ENCODE assay signal across 9 mouse cellular contexts in genomic region chr15:12380548-12380947, GRCm38 (mm10). TPM values are rescaled to one million over a fixed set of nuclear protein-coding genes. Genes with fewer than 3 reads are reported as not detected.
DNase-seq lines count a peak whose midpoint lies in the region; ATAC-seq and TF ChIP-seq lines count a peak whose summit lies in the region.
"Had no signal": no experiment of that assay in that cellular context is flagged by ENCODE, and none has a peak within 500 bp of the region (broad histone marks: within the 10 kb centered on the region; RNA-seq: fewer than 3 reads in every experiment).

No protein-coding gene starts in this region.

- no peaks in the 10 kb centered on the region for H3K36me3 ChIP-seq in small intestine, adult 2 months (ENCODE audit: control insufficient read depth, insufficient read depth, low read length)
- H3K36me3 ChIP-seq: lung, embryonic 15.5 days had no signal

- no peak for TF ChIP-seq POLR2A in brain, embryonic 14.5 days (IDR thresholded peaks at IDR 0.05; ENCODE audit: borderline replicate concordance, extremely low read depth, insufficient read depth, insufficient read length, poor library complexity, severe bottlenecking)
- TF ChIP-seq POLR2A in small intestine, adult 2 months (IDR thresholded peaks at IDR 0.05; ENCODE audit: low read depth, low read length): no peak

- peak; percentile 31; the same call in 1 of the 2 replicates for TF ChIP-seq CTCF in brain, embryonic 14.5 days (IDR thresholded peaks at IDR 0.05; ENCODE audit: borderline replicate concordance, extremely low read depth, insufficient read depth, insufficient read length)
- TF ChIP-seq CTCF in small intestine, adult 2 months (IDR thresholded peaks at IDR 0.05; ENCODE audit: extremely low read depth, insufficient read length, insufficient replicate concordance, low read depth, low read length): peak; percentile 73; the same call in 1 of the 2 replicates

- H3K27me3 ChIP-seq in small intestine, adult 2 months (ENCODE audit: control insufficient read depth, insufficient read depth, low read length): no peaks in the 10 kb centered on the region
- H3K27me3 ChIP-seq: lung, embryonic 15.5 days had no signal

- intact Hi-C loops in heart, postnatal 25 days (cut with DNase I): no loop called here

- H3K4me1 ChIP-seq in small intestine, adult 2 months (ENCODE audit: control insufficient read depth, insufficient read depth, insufficient read length, low read length): no peaks in the 10 kb centered on the region

- 39% methylated on average over 5 of the region's 5 CpGs for WGBS in small intestine, adult 2 months

- H3K4me3 ChIP-seq in small intestine, adult 2 months (ENCODE audit: low read depth, low read length): no peak overlapping the region
- H3K4me3 ChIP-seq: lung, embryonic 15.5 days had no signal

- peak; percentile 76 for ATAC-seq in CD4-positive, CD25-positive, alpha-beta regulatory T cell, adult 4 months

- no peak overlapping the region for H3K27ac ChIP-seq in small intestine, adult 2 months (ENCODE audit: insufficient read depth, low read depth, low read length)
- H3K27ac ChIP-seq: lung, embryonic 15.5 days had no signal

- DNase-seq in heart, adult 11 months: peak; percentile 90
- no peak for DNase-seq in heart, postnatal 25 days (ENCODE audit: low spot score)
- DNase-seq in brain, embryonic 14.5 days (ENCODE audit: low read depth): no peak
- peak; percentile 69 to 75 for DNase-seq in kidney, postnatal 4 days
- no peak for DNase-seq in urinary bladder, postnatal 10 days (ENCODE audit: low spot score)
- DNase-seq in right cerebral cortex, adult 2 months (ENCODE audit: low spot score in 2 of 2): no peak

RNA-seq across cellular contexts. Expression of gene 1810049J17Rik, which starts 58.8 kb away (rescaled TPM):
- total RNA-seq in heart, postnatal 25 days (2021): 1 to 10 TPM in 1 of 2 experiments, not detected in 1; 1.1 TPM
- not detected for polyA plus RNA-seq in CD4-positive, CD25-positive, alpha-beta regulatory T cell, adult 4 months (2017; shearing (Covaris generic))
- 0.29 TPM in 1 of 2 replicates, not detected in the other for polyA plus RNA-seq in brain, embryonic 14.5 days (2012; rRNA removed)
- polyA plus RNA-seq in small intestine, adult 2 months (2012; rRNA removed): not detected in 2 replicates

RNA-seq across cellular contexts. Expression of gene Golph3, which starts 59.3 kb away (rescaled TPM):
- total RNA-seq in heart, postnatal 25 days (2021): 10 to 100 TPM; 81.6 to 89.8 TPM
- 10 to 100 TPM; 17.8 to 30.3 TPM for polyA plus RNA-seq in CD4-positive, CD25-positive, alpha-beta regulatory T cell, adult 4 months (2017; shearing (Covaris generic))
- polyA plus RNA-seq in brain, embryonic 14.5 days (2012; rRNA removed): 82.7 and 84.0 TPM in 2 replicates
- 64.4 and 103 TPM in 2 replicates for polyA plus RNA-seq in small intestine, adult 2 months (2012; rRNA removed)

Comparison
In these comparisons a context has a peak if more than half of its experiments do, and no peak if none do; other contexts are left out.
1. DNase-seq: peak in heart, adult 11 months (single experiment) and kidney, postnatal 4 days (2 of 2); none in heart, postnatal 25 days (single experiment), brain, embryonic 14.5 days (single experiment), urinary bladder, postnatal 10 days (single experiment) and right cerebral cortex, adult 2 months (0 of 2).